Mouse (Mus musculus) heart, postnatal 36 days (tissue): ENCODE results near the gene Zranb2. TPM values are rescaled to one million over a fixed set of nuclear protein-coding genes. Genes with fewer than 3 reads are reported as not detected.

Experiments
- DNase-seq, 2 experiments: peaks; one replicate each; pipeline ENCODE4 v3.0.0; 2021 to 2022
- intact Hi-C: fragments of 180-260 bp; cut with DNase I; formaldehyde crosslinking; loops from one replicate; pipeline ENCODE4 v1.15.1; 2025
- microRNA-seq, 2 experiments: library from miRNA; unstranded; fragments of <30 nt; microRNA quantifications; one replicate each; pipeline ENCODE4 v1.2.0; 2021; ENCODE audit warnings: borderline number of aligned reads in 2 of 2
- total RNA-seq, 2 experiments: library from RNA; stranded (reverse); gene quantifications; 2 replicates each; pipeline ENCODE4 v1.2.3; 2021

The Zranb2 gene
- total RNA-seq, 2 experiments from 2014 or later: 36.1 to 36.2 TPM

GRCm38 (mm10) chr3:157576343-157576722 is 42.4 kb downstream of the Zranb2 start:
- intact Hi-C loops: no loop called here
- no peak for DNase-seq

- intact Hi-C loops: no loop called here
- DNase-seq: no peak
These were observed 42.9 kb downstream of the Zranb2 start for GRCm38 (mm10) chr3:157576862-157577261.

GRCm38 (mm10) chr3:157578469-157579170 is 44.7 kb downstream of the Zranb2 start:
- DNase-seq: no peak

GRCm38 (mm10) chr3:157579376-157579775 is 45.4 kb downstream of the Zranb2 start:
- intact Hi-C loops: no loop called here
- DNase-seq: no peak

More at GRCm38 (mm10) chr3:157578469-157579170, 44.7 kb downstream of the Zranb2 start:
- intact Hi-C loops: no loop called here

GRCm38 (mm10) chr3:157580299-157580698 is 46.3 kb downstream of the Zranb2 start:
- intact Hi-C loops: no loop called here
- no peak for DNase-seq

GRCm38 (mm10) chr3:157581755-157582154 is 47.8 kb downstream of the Zranb2 start:
- intact Hi-C loops: no loop called here
- no peak for DNase-seq

- no peak for DNase-seq
- intact Hi-C loops: no loop called here
These were observed 48.9 kb downstream of the Zranb2 start for GRCm38 (mm10) chr3:157582626-157583405.

- no peak for DNase-seq
- intact Hi-C loops: no loop called here
These were observed 63.9 kb downstream of the Zranb2 start for GRCm38 (mm10) chr3:157597837-157598379.

Small RNA genes within 50 kb of the gene (microRNA-seq; reads per million reads assigned to microRNA genes)
- 163 to 184 reads per million in 2 experiments for gene Mir186

Other genes with a start within 250 kb of the Zranb2 start
- under 1 TPM; 0.16 to 0.94 TPM for gene Ptger3, start 32.7 kb downstream of the Zranb2 start, total RNA-seq